Mouse (Mus musculus): ENCODE data around the gene Sfxn3. TPM values are rescaled to one million over a fixed set of nuclear protein-coding genes. Genes with fewer than 3 reads are reported as not detected.
A peak's percentile ranks its signal among the peaks of the same experiment; 100 is the strongest.

The Sfxn3 gene
- polyA plus RNA-seq, 1 experiment from 2014 or later, result 63.1 TPM

DNA sequence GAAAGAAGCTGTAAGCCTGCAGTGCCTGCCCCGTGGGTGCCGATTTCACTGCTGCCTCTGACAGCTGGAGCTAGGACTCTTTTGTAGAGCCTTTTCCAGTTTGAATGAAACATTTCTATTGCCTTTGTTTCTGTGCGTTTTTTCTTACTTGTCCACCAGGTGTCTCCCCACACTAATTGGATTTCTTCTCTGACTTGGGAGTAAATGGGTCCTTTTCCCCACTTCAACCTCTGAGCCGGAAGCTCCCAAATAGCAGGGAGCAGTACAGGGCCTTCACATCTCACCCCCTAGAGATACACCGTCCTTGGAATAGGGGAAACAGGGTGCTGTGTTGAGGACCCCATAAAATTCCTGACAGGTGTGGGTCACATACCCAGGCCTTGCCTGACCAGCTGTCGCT is 34.7 kb upstream of the Sfxn3 start:
- Histone ChIP-seq H3K27me3 (0 out of 2 replicates have a peak, but pooled peaks cover 2% of the 10 kb centered on the region), H3K36me3 (peaks cover 36% of the 10 kb centered on the region), H3K4me1 (replicated peaks) (peaks cover 50% of the 10 kb centered on the region), H3K9ac (peak overlapping the region; percentile 61), H3K27ac (peak overlapping the region; percentile 81), H3K4me2 (no peak overlapping the region), H3K4me3 (no peak overlapping the region), H3K9me3 (no peaks in the 10 kb centered on the region)
- WGBS, result 37% methylated on average over 6 of the region's 6 CpGs
- ATAC-seq (ENCODE audit: low FRiP score), result no peak

DNA sequence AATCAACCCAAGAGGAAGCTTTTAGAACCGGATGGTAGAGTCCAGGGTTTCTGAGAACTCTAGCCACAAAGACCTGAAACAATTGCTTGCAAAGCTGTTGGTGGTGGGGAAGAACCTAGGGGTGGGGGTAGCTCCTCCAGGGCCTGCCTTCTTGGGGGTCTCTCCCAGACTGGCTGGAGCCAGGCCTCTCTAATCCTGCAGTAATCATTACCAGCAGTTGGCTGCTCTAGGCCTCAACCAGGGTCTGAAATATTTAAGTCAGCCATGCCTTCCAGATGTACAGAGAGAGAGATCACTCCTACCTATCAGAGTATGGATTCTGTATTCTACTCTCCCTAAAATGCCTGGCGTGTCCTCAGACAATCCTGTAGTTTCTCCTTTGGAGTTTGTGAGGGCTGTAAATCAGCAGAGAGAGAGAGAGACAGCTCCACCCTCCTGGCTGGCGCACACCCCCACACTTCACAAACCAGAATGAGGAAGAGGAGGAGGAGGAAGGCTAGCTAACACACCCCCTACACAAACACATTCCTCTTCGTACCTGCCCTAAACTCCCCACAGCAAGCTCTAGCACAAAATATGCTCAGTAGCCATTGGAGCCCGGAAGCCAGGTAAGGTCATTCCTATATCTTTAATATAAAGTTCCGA is 33.6 kb upstream of the Sfxn3 start:
- 70% methylated on average over 6 of the region's 6 CpGs for WGBS

GRCm38 (mm10) chr19:45014335-45014971 is 32.9 kb upstream of the Sfxn3 start, which contains the start of gene Lzts2:
TSS of gene Lzts2 (plus strand) at chr19:45014414.
- Histone ChIP-seq H3K4me2 (peak within 1 kb of the TSS; percentile 90), H3K36me3 (peaks cover 27% of the 10 kb centered on the region), H3K9me3 (no peaks in the 10 kb centered on the region), H3K4me3 (peak within 1 kb of the TSS; percentile 65), H3K27ac (peak within 1 kb of the TSS; percentile 96; the same call in 1 of the 2 replicates), H3K4me1 (replicated peaks) (peaks cover 48% of the 10 kb centered on the region), H3K9ac (peak within 1 kb of the TSS; percentile 67), H3K27me3 (0 out of 2 replicates have a peak, but pooled peaks cover 2% of the 10 kb centered on the region)
- 10% methylated on average over 10 of the region's 10 CpGs for WGBS
- ATAC-seq (ENCODE audit: low FRiP score), result no peak

More for the DNA sequence above, 33.6 kb upstream of the Sfxn3 start:
- Histone ChIP-seq H3K27ac (no peak overlapping the region), H3K4me3 (no peak overlapping the region), H3K4me2 (no peak overlapping the region), H3K36me3 (peaks cover 31% of the 10 kb centered on the region), H3K9me3 (no peaks in the 10 kb centered on the region), H3K4me1 (replicated peaks) (peaks cover 46% of the 10 kb centered on the region), H3K27me3 (0 out of 2 replicates have a peak, but pooled peaks cover 2% of the 10 kb centered on the region), H3K9ac (no peak overlapping the region)
- ATAC-seq (ENCODE audit: low FRiP score), result no peak

DNA sequence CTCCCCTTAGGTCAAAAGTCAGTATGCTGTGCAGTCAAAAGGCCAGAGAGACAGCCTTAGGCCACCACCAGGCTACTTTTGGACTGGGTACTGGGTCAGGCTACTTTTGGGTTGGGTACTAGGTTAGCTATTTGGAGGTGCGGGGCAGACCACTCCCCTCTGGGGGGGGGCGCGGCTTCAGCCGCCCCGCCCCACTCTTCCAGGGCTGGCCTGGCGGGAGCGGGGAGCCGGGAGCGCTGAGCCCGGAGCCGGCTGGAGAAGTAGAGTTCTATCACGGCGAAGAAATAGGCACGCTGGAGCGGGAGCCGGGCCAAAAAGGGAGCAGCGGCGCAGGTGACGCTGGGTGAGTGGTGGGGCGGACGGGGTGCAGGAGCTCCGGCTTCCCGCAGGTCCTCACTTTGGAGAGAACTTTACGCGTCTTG is 32.3 kb upstream of the Sfxn3 start:
- peak overlapping the region; percentile 67 for H3K9ac ChIP-seq
- under 1% methylated on average over 25 of the region's 25 CpGs for WGBS
- H3K4me1 ChIP-seq (replicated peaks), result peaks cover 53% of the 10 kb centered on the region
- H3K4me3 ChIP-seq, result peak overlapping the region; percentile 65
- ATAC-seq (ENCODE audit: low FRiP score), result no peak
- H3K4me2 ChIP-seq, result peak overlapping the region; percentile 90
- H3K27ac ChIP-seq, result peak overlapping the region; percentile 96; the same call in 1 of the 2 replicates
- 0 out of 2 replicates have a peak, but pooled peaks cover 2% of the 10 kb centered on the region for H3K27me3 ChIP-seq
- H3K9me3 ChIP-seq, result no peaks in the 10 kb centered on the region
- peaks cover 23% of the 10 kb centered on the region for H3K36me3 ChIP-seq

GRCm38 (mm10) chr19:45015518-45016281 is 31.6 kb upstream of the Sfxn3 start:
- peak overlapping the region; percentile 90 for H3K4me2 ChIP-seq
- 0 out of 2 replicates have a peak, but pooled peaks cover 2% of the 10 kb centered on the region for H3K27me3 ChIP-seq
- peaks cover 16% of the 10 kb centered on the region for H3K36me3 ChIP-seq
- peak overlapping the region; percentile 96 for H3K27ac ChIP-seq
- H3K4me1 ChIP-seq (replicated peaks), result peaks cover 60% of the 10 kb centered on the region
- ATAC-seq (ENCODE audit: low FRiP score), result peak; percentile 12; the same call in 1 of the 2 replicates
- WGBS, result under 1% methylated on average over 34 of the region's 34 CpGs
- H3K4me3 ChIP-seq, result peak overlapping the region; percentile 65
- no peaks in the 10 kb centered on the region for H3K9me3 ChIP-seq
- peak overlapping the region; percentile 67 for H3K9ac ChIP-seq

DNA sequence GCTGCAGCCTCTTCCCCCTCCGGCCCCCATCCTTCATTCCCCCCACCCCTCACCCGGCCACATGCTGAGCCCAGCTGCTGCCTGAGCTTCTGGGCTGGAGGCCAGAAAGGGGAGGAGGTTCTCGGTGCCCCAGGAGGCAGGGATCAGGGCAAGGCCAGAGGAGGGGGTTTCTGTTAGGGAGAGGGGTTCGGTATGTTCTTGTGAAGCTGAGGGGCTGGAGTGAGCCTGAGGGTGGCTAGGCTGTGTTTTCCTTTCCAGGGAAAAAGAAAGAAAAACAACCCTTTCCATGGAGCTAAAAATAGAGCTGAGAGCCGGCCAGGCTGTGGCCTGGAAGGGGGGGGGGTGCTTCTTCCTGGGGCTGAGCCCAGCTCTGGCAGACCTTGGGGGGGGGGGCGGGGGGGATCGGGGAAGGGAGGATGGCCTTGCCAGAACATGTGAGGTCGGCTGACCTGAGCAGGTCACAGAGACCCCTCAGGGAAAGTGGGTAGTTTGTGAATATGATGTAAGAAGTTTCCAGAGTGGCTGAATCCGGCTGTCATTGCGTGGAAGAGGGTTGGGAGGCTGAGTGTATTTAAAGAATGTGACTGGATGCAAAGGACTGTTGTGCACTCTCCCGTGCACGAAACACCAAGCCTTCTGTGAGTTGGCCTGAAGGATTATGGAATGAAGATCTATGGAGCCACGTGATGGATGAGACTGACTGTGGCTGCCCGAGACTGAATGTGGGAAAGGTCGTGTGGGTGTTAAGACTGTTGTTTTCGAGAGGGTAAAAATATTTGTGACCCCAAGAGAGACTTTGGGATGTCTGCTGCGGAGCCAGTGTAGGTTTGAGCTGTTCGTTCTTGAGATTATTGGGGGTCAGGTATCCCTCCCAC is 30.7 kb upstream of the Sfxn3 start:
- peak; percentile 34 for ATAC-seq (ENCODE audit: low FRiP score)
- H3K9me3 ChIP-seq, result no peaks in the 10 kb centered on the region
- peak overlapping the region; percentile 87 for H3K9ac ChIP-seq
- H3K27ac ChIP-seq, result peak overlapping the region; percentile 96
- H3K4me3 ChIP-seq, result peak overlapping the region; percentile 65
- H3K36me3 ChIP-seq, result peaks cover 12% of the 10 kb centered on the region
- H3K4me1 ChIP-seq (replicated peaks), result peaks cover 69% of the 10 kb centered on the region
- 0 out of 2 replicates have a peak, but pooled peaks cover 2% of the 10 kb centered on the region for H3K27me3 ChIP-seq
- 2% methylated on average over 17 of the region's 18 CpGs for WGBS
- H3K4me2 ChIP-seq, result peak overlapping the region; percentile 90

DNA sequence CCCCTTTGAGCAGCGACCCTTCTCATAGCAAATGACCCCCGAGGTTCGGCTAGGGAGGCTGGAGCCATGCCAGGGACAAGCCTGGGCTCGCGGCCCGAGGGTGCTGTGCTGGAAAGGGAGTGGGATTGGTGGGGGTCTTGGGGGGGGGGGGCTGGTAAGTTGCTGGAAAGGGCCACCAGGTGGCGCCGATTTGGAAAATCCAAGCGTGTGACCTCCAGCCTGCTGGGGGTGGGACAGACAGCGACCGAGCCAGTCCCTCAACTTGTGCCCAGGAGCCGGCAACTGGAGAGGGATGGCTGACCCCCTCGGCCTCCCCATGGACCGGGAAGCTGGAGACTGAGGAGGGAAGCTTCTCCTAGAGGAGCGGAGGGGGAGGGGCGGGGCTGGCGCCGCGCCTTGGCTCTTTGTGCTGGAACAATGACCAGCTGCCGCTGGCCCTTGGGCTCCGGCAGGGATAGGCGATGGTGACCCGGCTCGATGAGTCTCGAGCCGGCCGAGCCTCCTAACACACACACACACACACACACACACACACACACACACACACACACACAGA is 30.0 kb upstream of the Sfxn3 start:
- peaks cover 70% of the 10 kb centered on the region for H3K4me1 ChIP-seq (replicated peaks)
- peak; percentile 57 for ATAC-seq (ENCODE audit: low FRiP score)
- 2% methylated on average over 18 of the region's 27 CpGs for WGBS
- 0 out of 2 replicates have a peak, but pooled peaks cover 2% of the 10 kb centered on the region for H3K27me3 ChIP-seq
- peak overlapping the region; percentile 87 for H3K9ac ChIP-seq
- peak overlapping the region; percentile 90 for H3K4me2 ChIP-seq
- 0 out of 2 replicates have a peak, but pooled peaks cover 7% of the 10 kb centered on the region for H3K36me3 ChIP-seq
- peak overlapping the region; percentile 96 for H3K27ac ChIP-seq
- no peaks in the 10 kb centered on the region for H3K9me3 ChIP-seq
- peak overlapping the region; percentile 65 for H3K4me3 ChIP-seq

DNA sequence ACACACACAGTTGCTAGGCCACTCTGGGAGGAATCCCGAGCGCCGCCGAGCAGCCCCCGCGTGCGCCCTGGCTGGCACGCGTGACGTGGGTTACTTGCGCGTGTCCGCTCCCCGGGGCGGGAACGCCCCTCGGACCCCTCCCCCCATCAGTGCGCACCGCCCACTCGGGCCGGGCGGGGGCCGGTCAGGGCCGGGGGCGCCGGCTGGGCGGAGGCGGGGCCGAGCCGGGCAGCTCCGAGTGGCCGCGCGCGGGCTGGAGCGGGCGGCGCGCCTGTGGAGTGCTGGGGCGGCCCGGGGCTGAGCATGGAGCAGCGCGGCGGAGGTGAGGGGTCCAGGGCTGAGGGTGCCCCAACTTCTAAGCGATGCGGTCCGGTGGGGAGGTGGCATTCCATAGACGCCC is 29.4 kb upstream of the Sfxn3 start:
- peak overlapping the region; percentile 87 for H3K9ac ChIP-seq
- peak; percentile 72 for ATAC-seq (ENCODE audit: low FRiP score)
- H3K4me3 ChIP-seq, result peak overlapping the region; percentile 65
- no peaks in the 10 kb centered on the region for H3K9me3 ChIP-seq
- WGBS, result under 1% methylated on average over 48 of the region's 48 CpGs
- peak overlapping the region; percentile 90 for H3K4me2 ChIP-seq
- H3K27me3 ChIP-seq, result 0 out of 2 replicates have a peak, but pooled peaks cover 2% of the 10 kb centered on the region
- H3K27ac ChIP-seq, result peak overlapping the region; percentile 96
- H3K4me1 ChIP-seq (replicated peaks), result peaks cover 67% of the 10 kb centered on the region
- H3K36me3 ChIP-seq, result 0 out of 2 replicates have a peak, but pooled peaks cover 9% of the 10 kb centered on the region

- WGBS, result 0% methylated on average over 13 of the region's 13 CpGs
- Histone ChIP-seq H3K9me3 (no peaks in the 10 kb centered on the region), H3K27ac (peak overlapping the region; percentile 96), H3K27me3 (0 out of 2 replicates have a peak, but pooled peaks cover 2% of the 10 kb centered on the region), H3K36me3 (peaks cover 10% of the 10 kb centered on the region), H3K9ac (peak overlapping the region; percentile 87), H3K4me1 (replicated peaks) (peaks cover 67% of the 10 kb centered on the region), H3K4me3 (peak overlapping the region; percentile 65), H3K4me2 (peak overlapping the region; percentile 90)
- ATAC-seq (ENCODE audit: low FRiP score), result peak; percentile 14
Observed at GRCm38 (mm10) chr19:45018351-45018831, 28.9 kb upstream of the Sfxn3 start.

GRCm38 (mm10) chr19:45020348-45020747 is 27.0 kb upstream of the Sfxn3 start:
- Histone ChIP-seq H3K36me3 (peaks cover 26% of the 10 kb centered on the region), H3K9ac (peak overlapping the region; percentile 39; the same call in 1 of the 2 replicates), H3K9me3 (no peaks in the 10 kb centered on the region), H3K27ac (no peak overlapping the region), H3K4me2 (0 out of 2 replicates have a peak overlapping the region, but pooled peaks have one; percentile 16), H3K4me3 (no peak overlapping the region), H3K4me1 (replicated peaks) (peaks cover 63% of the 10 kb centered on the region), H3K27me3 (0 out of 2 replicates have a peak, but pooled peaks cover 2% of the 10 kb centered on the region)
- WGBS, result 68% methylated on average over 6 of the region's 6 CpGs
- ATAC-seq (ENCODE audit: low FRiP score), result no peak

All from hindbrain, embryonic 13.5 days (tissue).